Mouse (Mus musculus) brain, adult 2 months (tissue): ENCODE results near the gene Ugt2a1.
A peak's percentile ranks its signal among the peaks of the same experiment; 100 is the strongest.
"Not testable (repeated sequence)": the region's sequence is repeated elsewhere in the genome, so short reads cannot be mapped to it uniquely, and the experiment has no call there.

Source experiments
- DNase-seq: peaks from one replicate; pipeline ENCODE4 v3.0.0; 2011; ENCODE audit warnings: low read depth, low spot score

Ugt2a1 gene

GRCm38 (mm10) chr5:87490771-87491170 lies at the start of gene Ugt2a1:
Ugt2a1 (minus strand) TSS chr5:87490871.
- no peak for DNase-seq

- DNase-seq: no peak
Observed at GRCm38 (mm10) chr5:87538111-87538510, 47.4 kb upstream of the Ugt2a1 start, which contains the start of gene Sult1b1. Sult1b1 (minus strand) TSS chr5:87538195.

- no peak for DNase-seq
Observed at GRCm38 (mm10) chr5:87535994-87536644, 45.4 kb upstream of the Ugt2a1 start.

GRCm38 (mm10) chr5:87532288-87532687 lies 41.6 kb upstream of the Ugt2a1 start:
- DNase-seq: no peak

- DNase-seq: not testable (repeated sequence)
Observed at GRCm38 (mm10) chr5:87523561-87523960, 32.9 kb upstream of the Ugt2a1 start.

GRCm38 (mm10) chr5:87505776-87506458 lies 15.2 kb upstream of the Ugt2a1 start:
- peak; percentile 19 for DNase-seq

- peak; percentile 1 for DNase-seq
Observed at GRCm38 (mm10) chr5:87502687-87503086, 12.0 kb upstream of the Ugt2a1 start.

GRCm38 (mm10) chr5:87499341-87499740 lies 8.7 kb upstream of the Ugt2a1 start:
- no peak for DNase-seq

GRCm38 (mm10) chr5:87498936-87499335 lies 8.3 kb upstream of the Ugt2a1 start:
- DNase-seq: peak; percentile 1

GRCm38 (mm10) chr5:87486706-87487105 lies 4.0 kb downstream of the Ugt2a1 start, which contains the start of gene Gm43638:
Gm43638 (minus strand) TSS chr5:87486806.
- not testable (repeated sequence) for DNase-seq

GRCm38 (mm10) chr5:87482160-87482559 lies 8.5 kb downstream of the Ugt2a1 start, which contains the start of gene Ugt2a2:
Ugt2a2 (minus strand) TSS chr5:87482260.
- no peak for DNase-seq

- DNase-seq: no peak
Observed at GRCm38 (mm10) chr5:87458810-87459209, 31.9 kb downstream of the Ugt2a1 start.

- DNase-seq: no peak
Observed at GRCm38 (mm10) chr5:87457701-87458100, 33.0 kb downstream of the Ugt2a1 start.

- DNase-seq: no peak
Observed at GRCm38 (mm10) chr5:87456216-87456850, 34.3 kb downstream of the Ugt2a1 start.

- no peak for DNase-seq
Observed at GRCm38 (mm10) chr5:87455519-87455918, 35.2 kb downstream of the Ugt2a1 start.

GRCm38 (mm10) chr5:87452514-87452913 lies 38.2 kb downstream of the Ugt2a1 start:
- peak; percentile 13 for DNase-seq

GRCm38 (mm10) chr5:87436264-87436663 lies 54.4 kb downstream of the Ugt2a1 start:
- DNase-seq: peak; percentile 8

- no peak for DNase-seq
Observed at GRCm38 (mm10) chr5:87425676-87426075, 65.0 kb downstream of the Ugt2a1 start.

GRCm38 (mm10) chr5:87424041-87424440 lies 66.6 kb downstream of the Ugt2a1 start, which contains the start of gene Ugt2b38:
Ugt2b38 (minus strand) TSS chr5:87424203.
- not testable (repeated sequence) for DNase-seq
